Mouse (Mus musculus): ENCODE measurements around the gene Prkcb.

Gene Prkcb

GRCm38 (mm10) chr7:122520850-122521638, 232.5 kb downstream of the Prkcb start:
- DNase-seq (ENCODE audit: low read depth, low spot score) = no peak

- DNase-seq (ENCODE audit: low read depth, low spot score) = no peak
These were observed 239.7 kb downstream of the Prkcb start for GRCm38 (mm10) chr7:122528201-122528600.

- DNase-seq (ENCODE audit: low read depth, low spot score) = no peak
These were observed 240.1 kb downstream of the Prkcb start for GRCm38 (mm10) chr7:122528646-122529045.

GRCm38 (mm10) chr7:122533566-122534360, 245.2 kb downstream of the Prkcb start:
- no peak for DNase-seq (ENCODE audit: low read depth, low spot score)

- DNase-seq (ENCODE audit: low read depth, low spot score) = peak; percentile 53
These were observed 256.1 kb downstream of the Prkcb start for GRCm38 (mm10) chr7:122544616-122545015.

GRCm38 (mm10) chr7:122556575-122557140, 268.1 kb downstream of the Prkcb start:
- peak; percentile 67 for DNase-seq (ENCODE audit: low read depth, low spot score)

GRCm38 (mm10) chr7:122558085-122558811, 269.7 kb downstream of the Prkcb start:
- DNase-seq (ENCODE audit: low read depth, low spot score) = no peak

- no peak for DNase-seq (ENCODE audit: low read depth, low spot score)
These were observed 270.4 kb downstream of the Prkcb start for GRCm38 (mm10) chr7:122558912-122559311.

- DNase-seq (ENCODE audit: low read depth, low spot score) = no peak
These were observed 274.0 kb downstream of the Prkcb start for GRCm38 (mm10) chr7:122562586-122562985.

GRCm38 (mm10) chr7:122565371-122565770, 276.8 kb downstream of the Prkcb start:
- DNase-seq (ENCODE audit: low read depth, low spot score) = no peak

GRCm38 (mm10) chr7:122566011-122566410, 277.5 kb downstream of the Prkcb start:
- DNase-seq (ENCODE audit: low read depth, low spot score) = peak; percentile 48

GRCm38 (mm10) chr7:122568787-122569186, 280.2 kb downstream of the Prkcb start:
- DNase-seq (ENCODE audit: low read depth, low spot score) = no peak

GRCm38 (mm10) chr7:122570407-122570806, 281.9 kb downstream of the Prkcb start:
- no peak for DNase-seq (ENCODE audit: low read depth, low spot score)

GRCm38 (mm10) chr7:122573101-122573635, 284.6 kb downstream of the Prkcb start:
- DNase-seq (ENCODE audit: low read depth, low spot score) = peak; percentile 70

- peak; percentile 52 for DNase-seq (ENCODE audit: low read depth, low spot score)
These were observed 285.9 kb downstream of the Prkcb start for GRCm38 (mm10) chr7:122574418-122574817.

GRCm38 (mm10) chr7:122575056-122575455, 286.5 kb downstream of the Prkcb start:
- DNase-seq (ENCODE audit: low read depth, low spot score) = peak; percentile 53

- DNase-seq (ENCODE audit: low read depth, low spot score) = peak; percentile 79
These were observed 287.0 kb downstream of the Prkcb start for GRCm38 (mm10) chr7:122575506-122575905.

- DNase-seq (ENCODE audit: low read depth, low spot score) = peak; percentile 59
These were observed 289.0 kb downstream of the Prkcb start for GRCm38 (mm10) chr7:122577571-122577970.

GRCm38 (mm10) chr7:122579461-122580157, 291.1 kb downstream of the Prkcb start:
- DNase-seq (ENCODE audit: low read depth, low spot score) = peak; percentile 69

GRCm38 (mm10) chr7:122580158-122580475, 291.6 kb downstream of the Prkcb start:
- no peak for DNase-seq (ENCODE audit: low read depth, low spot score)

Measured in brain, adult 2 months (tissue).